ENCODE assay signal across 8 mouse cellular contexts in genomic region chr8:46241568-46242374, GRCm38 (mm10). TPM values are rescaled to one million over a fixed set of nuclear protein-coding genes. Genes with fewer than 3 reads are reported as not detected.
DNase-seq lines count a peak whose midpoint lies in the region; ATAC-seq and TF ChIP-seq lines count a peak whose summit lies in the region.

No protein-coding gene starts in this region.

- H3K4me3 ChIP-seq in forebrain, embryonic 12.5 days (replicated peaks), result no peak overlapping the region
- H3K4me3 ChIP-seq in olfactory bulb, adult 2 months (ENCODE audit: insufficient read depth, low read depth, low read length), result no peak overlapping the region

- H3K4me1 ChIP-seq in forebrain, embryonic 12.5 days, result peaks cover 6% of the 10 kb centered on the region; the same call in 1 of the 2 replicates
- no peaks in the 10 kb centered on the region for H3K4me1 ChIP-seq in olfactory bulb, adult 2 months (ENCODE audit: control insufficient read depth, insufficient read depth, low read length)

- no peaks in the 10 kb centered on the region for H3K9me3 ChIP-seq in forebrain, embryonic 12.5 days

- H3K27ac ChIP-seq in forebrain, embryonic 12.5 days, result no peak overlapping the region
- no peak overlapping the region for H3K27ac ChIP-seq in olfactory bulb, adult 2 months (ENCODE audit: insufficient read depth, low read depth, low read length)

- no peak overlapping the region for H3K9ac ChIP-seq in forebrain, embryonic 12.5 days

- peak; percentile 89 for DNase-seq in ES-CJ7 (ENCODE audit: low read depth, low spot score)
- peak; percentile 66 for DNase-seq in c-Kit-positive CD71-negative TER-119-negative erythroid progenitor cells, embryonic 14.5 days (ENCODE audit: low read depth)
- peak; percentile 17 for DNase-seq in heart, postnatal 25 days (ENCODE audit: low spot score)
- DNase-seq in large intestine, adult 2 months (ENCODE audit: low read depth, low spot score), result peak; percentile 42
- peak; percentile 49 to 66 for DNase-seq in lung, adult 18-20 months
- peak; percentile 5 to 12 for DNase-seq in thymus, adult 18-20 months

- ATAC-seq in forebrain, embryonic 12.5 days (ENCODE audit: low FRiP score), result peak; percentile 60; the same call in 1 of the 2 replicates

- no peak overlapping the region for H3K4me2 ChIP-seq in forebrain, embryonic 12.5 days

- H3K36me3 ChIP-seq in forebrain, embryonic 12.5 days (replicated peaks), result no peaks in the 10 kb centered on the region

- peaks cover 33% of the 10 kb centered on the region for H3K27me3 ChIP-seq in forebrain, embryonic 12.5 days

- intact Hi-C loops in heart, postnatal 25 days (cut with DNase I), result loop anchor here (1.0 to 2.0 kb wide), 3 partner anchors 40 to 305 kb away; no protein-coding TSS in a partner anchor

- TF ChIP-seq CTCF in olfactory bulb, adult 2 months (IDR thresholded peaks at IDR 0.05; ENCODE audit: insufficient read depth, low read depth, low read length), result 0 out of 2 replicates have a peak, but pooled peaks have one; percentile 17

- 31% methylated on average over 13 of the region's 13 CpGs for WGBS in forebrain, embryonic 12.5 days
- WGBS in large intestine, adult 2 months, result 30% methylated on average over 13 of the region's 13 CpGs
- WGBS in olfactory bulb, adult 2 months, result 24% methylated on average over 13 of the region's 13 CpGs

- TF ChIP-seq POLR2A in olfactory bulb, adult 2 months (IDR thresholded peaks at IDR 0.05; ENCODE audit: insufficient read depth, low read depth, low read length), result no peak

RNA-seq across cellular contexts. Expression of gene Slc25a4, which starts 30.7 kb away (rescaled TPM):
- 448 and 462 TPM in 2 replicates for polyA plus RNA-seq in forebrain, embryonic 12.5 days (2016; fragmentation: Nextera tagmentation; extraction: Ambion mirVana)
- 1,000 to 10,000 TPM; 5,468 to 5,495 TPM for total RNA-seq in heart, postnatal 25 days (2021)
- 99.2 and 105 TPM in 2 replicates for polyA plus RNA-seq in large intestine, adult 2 months (2012; rRNA removed)
- polyA plus RNA-seq in olfactory bulb, adult 2 months (2012; ENCODE audit: insufficient read depth, insufficient read length, low replicate concordance, missing spikeins), result 159 and 241 TPM in 2 replicates

RNA-seq across cellular contexts. Expression of gene Helt, which starts 52.7 kb away (rescaled TPM):
- 11.1 and 13.0 TPM in 2 replicates for polyA plus RNA-seq in forebrain, embryonic 12.5 days (2016; fragmentation: Nextera tagmentation; extraction: Ambion mirVana)
- total RNA-seq in heart, postnatal 25 days (2021), result 1 to 10 TPM; 1.6 to 2.2 TPM
- polyA plus RNA-seq in large intestine, adult 2 months (2012; rRNA removed), result not detected in 2 replicates
- polyA plus RNA-seq in olfactory bulb, adult 2 months (2012; ENCODE audit: insufficient read depth, insufficient read length, low replicate concordance, missing spikeins), result not detected in 2 replicates

Comparison
In these comparisons a context has a peak if more than half of its experiments do, and no peak if none do; other contexts are left out.
1. DNase-seq: peak in every context shown above with its lines; median percentile 89 in ES-CJ7; 66 in c-Kit-positive CD71-negative TER-119-negative erythroid progenitor cells, embryonic 14.5 days; 58 in lung, adult 18-20 months; 42 in large intestine, adult 2 months; 17 in heart, postnatal 25 days; 8 in thymus, adult 18-20 months.
2. RNA of gene Helt, which starts 52.7 kb away (polyA plus RNA-seq): 11.1 to 13.0 TPM in forebrain, embryonic 12.5 days; not detected in large intestine, adult 2 months and not detected in olfactory bulb, adult 2 months; every median in the first group is over 10 times any median in the second.